In the genomic region with DNA sequence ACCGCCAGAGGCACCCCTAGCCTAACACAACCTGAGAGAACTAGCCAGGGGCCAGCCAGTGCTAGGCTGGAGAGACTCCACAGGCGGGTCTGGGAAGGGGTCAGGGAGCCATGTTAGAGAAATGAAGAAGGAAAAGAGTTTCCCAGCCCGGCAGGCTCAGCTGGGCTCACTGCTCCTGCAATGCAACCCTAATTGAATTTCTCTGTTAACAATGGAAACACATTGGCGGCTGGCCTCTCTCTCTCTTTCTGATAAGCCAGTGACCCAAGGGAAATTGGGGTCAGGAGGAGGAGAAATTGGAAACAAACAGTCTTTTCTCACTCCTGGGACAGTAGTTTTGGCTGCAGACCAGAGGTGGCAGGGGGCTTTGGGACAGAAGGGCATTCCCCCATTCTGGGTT, we compare ENCODE assay signal across 15 mouse cellular contexts. TPM values are rescaled to one million over a fixed set of nuclear protein-coding genes. Genes with fewer than 3 reads are reported as not detected.
DNase-seq lines count a peak whose midpoint lies in the region; ATAC-seq lines count a peak whose summit lies in the region.
"Had no signal": no experiment of that assay in that cellular context is flagged by ENCODE, and none has a peak within 500 bp of the region (broad histone marks: within the 10 kb centered on the region; RNA-seq: fewer than 3 reads in every experiment).

No protein-coding gene starts in this region.

- H3K27me3 ChIP-seq in heart, embryonic 10.5 days (ENCODE audit: insufficient read depth, poor library complexity, severe bottlenecking): peaks cover 64% of the 10 kb centered on the region
- H3K27me3 ChIP-seq in embryonic facial prominence, embryonic 10.5 days (replicated peaks; ENCODE audit: low read depth, poor library complexity, severe bottlenecking): peaks cover 71% of the 10 kb centered on the region
- H3K27me3 ChIP-seq in hindbrain, embryonic 15.5 days: peaks cover 17% of the 10 kb centered on the region; the same call in 1 of the 2 replicates
- H3K27me3 ChIP-seq in neural tube, embryonic 11.5 days (ENCODE audit: control insufficient read depth, insufficient read depth, low read length): no peaks in the 10 kb centered on the region
- H3K27me3 ChIP-seq: lung, embryonic 15.5 days had no signal

- peak overlapping the region; percentile 43; the same call in 1 of the 2 replicates for H3K27ac ChIP-seq in heart, embryonic 10.5 days
- H3K27ac ChIP-seq in embryonic facial prominence, embryonic 10.5 days (replicated peaks): peak overlapping the region; percentile 62; the same call in 1 of the 2 replicates
- H3K27ac ChIP-seq in hindbrain, embryonic 15.5 days (replicated peaks): peak overlapping the region; percentile 69
- peak overlapping the region; percentile 77 for H3K27ac ChIP-seq in neural tube, embryonic 11.5 days (ENCODE audit: low read depth, low read length)
- H3K27ac ChIP-seq: limb, embryonic 13.5 days; lung, embryonic 15.5 days had no signal

- H3K9ac ChIP-seq in hindbrain, embryonic 15.5 days: no peak overlapping the region
- H3K9ac ChIP-seq in neural tube, embryonic 11.5 days (ENCODE audit: low read length): no peak overlapping the region
- H3K9ac ChIP-seq: limb, embryonic 13.5 days; lung, embryonic 15.5 days had no signal

- H3K9me3 ChIP-seq in heart, embryonic 10.5 days: no peaks in the 10 kb centered on the region
- H3K9me3 ChIP-seq in embryonic facial prominence, embryonic 10.5 days: no peaks in the 10 kb centered on the region
- H3K9me3 ChIP-seq in hindbrain, embryonic 15.5 days: no peaks in the 10 kb centered on the region
- no peaks in the 10 kb centered on the region for H3K9me3 ChIP-seq in neural tube, embryonic 11.5 days (ENCODE audit: control insufficient read depth, low read length)
- H3K9me3 ChIP-seq: limb, embryonic 13.5 days; lung, embryonic 15.5 days had no signal

- DNase-seq in heart, embryonic 10.5 days (ENCODE audit: low spot score): no peak
- no peak for DNase-seq in heart, adult 9 months (ENCODE audit: low spot score in 2 of 2)
- peak; percentile 47 for DNase-seq in embryonic facial prominence, embryonic 10.5 days (ENCODE audit: low spot score)
- DNase-seq in neural tube, embryonic 11.5 days (ENCODE audit: low spot score): peak; percentile 68
- DNase-seq in left cerebral cortex, postnatal 36 days (ENCODE audit: low spot score in 2 of 2): no peak
- DNase-seq in liver: no peak
- no peak for DNase-seq in cerebellum, adult 11 months
- DNase-seq: cerebellum, adult 2 months; gastrocnemius, postnatal 14 days; kidney, postnatal 10 days; right cerebral cortex, adult 18-20 months; thymus, postnatal 14 days had no signal

- no peak for ATAC-seq in hindbrain, embryonic 15.5 days (ENCODE audit: low FRiP score, low read depth)
- ATAC-seq in neural tube, embryonic 11.5 days (ENCODE audit: insufficient read depth, low FRiP score, low TSS enrichment): peak; percentile 46

- 0 out of 2 replicates have a peak overlapping the region, but pooled peaks have one; percentile 9 for H3K4me2 ChIP-seq in hindbrain, embryonic 15.5 days
- no peak overlapping the region for H3K4me2 ChIP-seq in neural tube, embryonic 11.5 days (ENCODE audit: low read depth)
- H3K4me2 ChIP-seq: limb, embryonic 13.5 days; lung, embryonic 15.5 days had no signal

- H3K4me1 ChIP-seq in heart, embryonic 10.5 days: peaks cover 27% of the 10 kb centered on the region
- peaks cover 63% of the 10 kb centered on the region for H3K4me1 ChIP-seq in embryonic facial prominence, embryonic 10.5 days
- peaks cover 24% of the 10 kb centered on the region for H3K4me1 ChIP-seq in hindbrain, embryonic 15.5 days (replicated peaks)
- H3K4me1 ChIP-seq in neural tube, embryonic 11.5 days (ENCODE audit: control insufficient read depth, insufficient read depth, low read length): peaks cover 25% of the 10 kb centered on the region
- H3K4me1 ChIP-seq: limb, embryonic 13.5 days; lung, embryonic 15.5 days had no signal

- H3K4me3 ChIP-seq in heart, embryonic 10.5 days: no peak overlapping the region
- H3K4me3 ChIP-seq in embryonic facial prominence, embryonic 10.5 days: no peak overlapping the region
- no peak overlapping the region for H3K4me3 ChIP-seq in hindbrain, embryonic 15.5 days
- H3K4me3 ChIP-seq in neural tube, embryonic 11.5 days (ENCODE audit: low read depth, low read length): no peak overlapping the region
- H3K4me3 ChIP-seq: limb, embryonic 13.5 days; lung, embryonic 15.5 days had no signal

- no peaks in the 10 kb centered on the region for H3K36me3 ChIP-seq in heart, embryonic 10.5 days
- no peaks in the 10 kb centered on the region for H3K36me3 ChIP-seq in embryonic facial prominence, embryonic 10.5 days (replicated peaks)
- H3K36me3 ChIP-seq in hindbrain, embryonic 15.5 days: peaks cover 4% of the 10 kb centered on the region; the same call in 1 of the 2 replicates
- no peaks in the 10 kb centered on the region for H3K36me3 ChIP-seq in neural tube, embryonic 11.5 days (ENCODE audit: control insufficient read depth, insufficient read depth, low read length)
- H3K36me3 ChIP-seq: limb, embryonic 13.5 days; lung, embryonic 15.5 days had no signal

- intact Hi-C loops in left cerebral cortex, postnatal 36 days (cut with DNase I): no loop called here

- WGBS in heart, embryonic 10.5 days: 18% methylated on average over 4 of the region's 4 CpGs
- WGBS in embryonic facial prominence, embryonic 10.5 days: 6% methylated on average over 4 of the region's 4 CpGs
- 9% methylated on average over 4 of the region's 4 CpGs for WGBS in hindbrain, embryonic 15.5 days
- WGBS in neural tube, embryonic 11.5 days: 9% methylated on average over 4 of the region's 4 CpGs

RNA-seq across cellular contexts. Expression of a gene that starts 26.6 kb away (rescaled TPM):
- polyA plus RNA-seq in heart, embryonic 10.5 days (2016; fragmentation: Nextera tagmentation; extraction: Ambion mirVana): 0.43 TPM in 1 of 2 replicates, not detected in the other
- 0.39 and 0.65 TPM in 2 replicates for polyA plus RNA-seq in embryonic facial prominence, embryonic 10.5 days (2016; fragmentation: Nextera tagmentation; extraction: Ambion mirVana)
- polyA plus RNA-seq in hindbrain, embryonic 15.5 days (2015; fragmentation: Nextera tagmentation; extraction: Ambion mirVana): 0.99 and 1.2 TPM in 2 replicates
- 1.1 and 1.5 TPM in 2 replicates for polyA plus RNA-seq in neural tube, embryonic 11.5 days (2014; fragmentation: Nextera tagmentation; extraction: Ambion mirVana)
- 1 to 10 TPM; 1.1 to 1.7 TPM for total RNA-seq in left cerebral cortex, postnatal 36 days (2021)

RNA-seq across cellular contexts. Expression of a gene that starts 45.4 kb away (rescaled TPM):
- polyA plus RNA-seq in heart, embryonic 10.5 days (2016; fragmentation: Nextera tagmentation; extraction: Ambion mirVana): 1.8 and 2.1 TPM in 2 replicates
- polyA plus RNA-seq in embryonic facial prominence, embryonic 10.5 days (2016; fragmentation: Nextera tagmentation; extraction: Ambion mirVana): 2.1 and 2.2 TPM in 2 replicates
- polyA plus RNA-seq in hindbrain, embryonic 15.5 days (2015; fragmentation: Nextera tagmentation; extraction: Ambion mirVana): 13.2 and 16.0 TPM in 2 replicates
- 6.7 and 7.5 TPM in 2 replicates for polyA plus RNA-seq in neural tube, embryonic 11.5 days (2014; fragmentation: Nextera tagmentation; extraction: Ambion mirVana)
- total RNA-seq in left cerebral cortex, postnatal 36 days (2021): 100 to 1,000 TPM in 1 of 2 experiments, 10 to 100 TPM in 1; 96.3 to 101 TPM

Comparison
In these comparisons a context has a peak if more than half of its experiments do, and no peak if none do; other contexts are left out.
1. DNase-seq: peak in embryonic facial prominence, embryonic 10.5 days (single experiment) and neural tube, embryonic 11.5 days (single experiment); none in heart, embryonic 10.5 days (single experiment), heart, adult 9 months (0 of 2), left cerebral cortex, postnatal 36 days (0 of 2), liver (single experiment) and cerebellum, adult 11 months (single experiment).
2. Peak in every context shown above with its lines, with median percentiles within 50 percentile points of each other: H3K27ac ChIP-seq.